8 mouse cellular contexts compared by ENCODE assay signal in genomic region chrX:37110193-37110880, GRCm38 (mm10). TPM values are rescaled to one million over a fixed set of nuclear protein-coding genes. Genes with fewer than 3 reads are reported as not detected.
DNase-seq lines count a peak whose midpoint lies in the region; ATAC-seq lines count a peak whose summit lies in the region.

Gene Upf3b, minus strand, starts transcription at chrX:37110322.

- no peaks in the 10 kb centered on the region for H3K9me3 ChIP-seq in hindbrain, embryonic 11.5 days (ENCODE audit: control insufficient read depth, low read length)

- H3K36me3 ChIP-seq in hindbrain, embryonic 11.5 days (ENCODE audit: control insufficient read depth, insufficient read depth, low read length): no peaks in the 10 kb centered on the region

- peak within 1 kb of the TSS; percentile 53 for H3K4me3 ChIP-seq in hindbrain, embryonic 11.5 days (ENCODE audit: low read depth, low read length)

- H3K27me3 ChIP-seq in hindbrain, embryonic 11.5 days (ENCODE audit: control insufficient read depth, insufficient read depth, low read length): no peaks in the 10 kb centered on the region

- 21% methylated on average over 30 of the region's 30 CpGs for WGBS in hindbrain, embryonic 11.5 days

- no peaks in the 10 kb centered on the region for H3K4me1 ChIP-seq in hindbrain, embryonic 11.5 days (replicated peaks; ENCODE audit: control insufficient read depth, insufficient read depth, low read length)

- peak; percentile 97 for DNase-seq in Muller cell, postnatal 12 days (ENCODE audit: inconsistent ontology term)
- DNase-seq in cerebellum, adult 9-11 months: peak; percentile 96
- DNase-seq in frontal cortex, adult 2 months (ENCODE audit: extremely low spot score in 1 of 2, low spot score in 1 of 2): peak; percentile 89 to 92
- DNase-seq in hindbrain, embryonic 11.5 days (ENCODE audit: low spot score): peak; percentile 90
- DNase-seq in layer of hippocampus, postnatal 10 days (ENCODE audit: low spot score in 2 of 2): peak; percentile 76 to 82
- DNase-seq in lung, postnatal 10 days: peak; percentile 96
- peak; percentile 87 for DNase-seq in ovary, postnatal 36 days (ENCODE audit: low spot score)
- DNase-seq in thymus, postnatal 25 days: peak; percentile 89

- peak within 1 kb of the TSS; percentile 50 for H3K9ac ChIP-seq in hindbrain, embryonic 11.5 days (ENCODE audit: low read depth, low read length)

- H3K27ac ChIP-seq in hindbrain, embryonic 11.5 days (ENCODE audit: low read depth, low read length): peak within 1 kb of the TSS; percentile 70

- peak; percentile 98 for ATAC-seq in hindbrain, embryonic 11.5 days (ENCODE audit: low FRiP score)

- peak within 1 kb of the TSS; percentile 48 for H3K4me2 ChIP-seq in hindbrain, embryonic 11.5 days (replicated peaks; ENCODE audit: low read depth, low read length)

RNA-seq across cellular contexts. Expression of gene Upf3b, which starts in this region (rescaled TPM):
- polyA plus RNA-seq in frontal cortex, adult 2 months (2012; rRNA removed): 32.8 and 35.0 TPM in 2 replicates
- 19.0 and 27.6 TPM in 2 replicates for polyA plus RNA-seq in hindbrain, embryonic 11.5 days (2014; fragmentation: Nextera tagmentation; extraction: Ambion mirVana)
- total RNA-seq in layer of hippocampus, postnatal 10 days (2021): 10 to 100 TPM; 20.7 to 21.6 TPM

Comparison
In these comparisons a context has a peak if more than half of its experiments do, and no peak if none do; other contexts are left out.
1. Peak in every context shown above with its lines: DNase-seq, ATAC-seq, H3K4me3 ChIP-seq and H3K27ac ChIP-seq.